Mouse (Mus musculus) hindbrain, embryonic 13.5 days (tissue): ENCODE results near the gene Mrtfb. TPM values are rescaled to one million over a fixed set of nuclear protein-coding genes. Genes with fewer than 3 reads are reported as not detected.

Experiments
- ATAC-seq: fragments of 200-750 bp; cut with Nextera tagmentation; 2 replicates; pipeline ENCODE4 v1.8.0; 2017; ENCODE audit warnings: moderate TSS enrichment; ENCODE audit not compliant: low FRiP score
- H3K27ac ChIP-seq: fragments of 300-500 bp; sonication (generic); 2 replicates; pipeline ENCODE4 v1.5.1; 2015; ENCODE audit warnings: inconsistent platforms, mild to moderate bottlenecking, moderate library complexity
- H3K27me3 ChIP-seq: fragments of 300-500 bp; sonication (generic); 2 replicates; pipeline ENCODE4 v1.6.1; 2015; ENCODE audit warnings: mild to moderate bottlenecking, inconsistent platforms
- H3K36me3 ChIP-seq: fragments of 300-500 bp; sonication (generic); 2 replicates; pipeline ENCODE4 v1.6.1; 2015; ENCODE audit warnings: mild to moderate bottlenecking, inconsistent platforms
- H3K4me1 ChIP-seq: fragments of 300-500 bp; sonication (generic); replicated peaks from 2 replicates; pipeline ENCODE4 v1.6.1; 2015; ENCODE audit warnings: inconsistent platforms
- H3K4me2 ChIP-seq: fragments of 300-500 bp; sonication (generic); 2 replicates; pipeline ENCODE4 v1.6.1; 2015; ENCODE audit warnings: inconsistent platforms, mild to moderate bottlenecking, moderate library complexity
- H3K4me3 ChIP-seq: fragments of 300-500 bp; sonication (generic); 2 replicates; pipeline ENCODE4 v1.5.1; 2015; ENCODE audit warnings: mild to moderate bottlenecking, inconsistent platforms
- H3K9ac ChIP-seq: fragments of 300-500 bp; sonication (generic); 2 replicates; pipeline ENCODE4 v1.6.1; 2015; ENCODE audit warnings: mild to moderate bottlenecking, inconsistent platforms
- H3K9me3 ChIP-seq: fragments of 300-500 bp; sonication (generic); 2 replicates; pipeline ENCODE4 v1.6.1; 2016; ENCODE audit warnings: inconsistent platforms
- WGBS: fragments of 180-500 bp; shearing (Covaris S2); methylation state at CpG from one replicate; pipeline ENCODE4 v1.1.7; 2015; 5-methylcytosine and 5-hydroxymethylcytosine counted together
- polyA plus RNA-seq: library from polyadenylated mRNA; unstranded; fragments of >200 nt; fragmentation: Nextera tagmentation; extraction: Ambion mirVana; gene quantifications from 2 replicates; pipeline ENCODE4 v1.2.1, GENCODE M21; 2015

Mrtfb gene
- polyA plus RNA-seq, 1 experiment from 2014 or later, result 10.7 TPM

- WGBS, result 67% methylated on average over 1 of the region's 1 CpGs
- no peak for ATAC-seq
Observed at GRCm38 (mm10) chr16:13297860-13298259, 41.6 kb downstream of the Mrtfb start.

GRCm38 (mm10) chr16:13298991-13299390 is 42.7 kb downstream of the Mrtfb start:
- Histone ChIP-seq H3K4me3 (no peak overlapping the region), H3K4me1 (no peaks in the 10 kb centered on the region), H3K9ac (no peak overlapping the region), H3K4me2 (no peak overlapping the region), H3K27me3 (no peaks in the 10 kb centered on the region), H3K27ac (no peak overlapping the region), H3K9me3 (no peaks in the 10 kb centered on the region), H3K36me3 (no peaks in the 10 kb centered on the region)
- WGBS, result 85% methylated on average over 2 of the region's 2 CpGs
- no peak for ATAC-seq

More at GRCm38 (mm10) chr16:13297860-13298259, 41.6 kb downstream of the Mrtfb start:
- Histone ChIP-seq H3K4me1 (no peaks in the 10 kb centered on the region), H3K27me3 (no peaks in the 10 kb centered on the region), H3K9ac (no peak overlapping the region), H3K27ac (no peak overlapping the region), H3K36me3 (no peaks in the 10 kb centered on the region), H3K4me3 (no peak overlapping the region), H3K9me3 (no peaks in the 10 kb centered on the region), H3K4me2 (no peak overlapping the region)

- no peaks in the 10 kb centered on the region for H3K4me1 ChIP-seq
- no peak overlapping the region for H3K9ac ChIP-seq
- no peaks in the 10 kb centered on the region for H3K36me3 ChIP-seq
- no peak for ATAC-seq
- no peak overlapping the region for H3K4me3 ChIP-seq
- 91% methylated on average over 3 of the region's 3 CpGs for WGBS
- no peak overlapping the region for H3K4me2 ChIP-seq
- H3K27ac ChIP-seq, result no peak overlapping the region
- H3K27me3 ChIP-seq, result no peaks in the 10 kb centered on the region
- no peaks in the 10 kb centered on the region for H3K9me3 ChIP-seq
Observed at GRCm38 (mm10) chr16:13306065-13306695, 49.9 kb downstream of the Mrtfb start.

- Histone ChIP-seq H3K27me3 (no peaks in the 10 kb centered on the region), H3K9me3 (no peaks in the 10 kb centered on the region), H3K36me3 (0 out of 2 replicates have a peak, but pooled peaks cover 4% of the 10 kb centered on the region), H3K4me2 (no peak overlapping the region), H3K27ac (no peak overlapping the region), H3K4me1 (no peaks in the 10 kb centered on the region), H3K4me3 (no peak overlapping the region), H3K9ac (no peak overlapping the region)
- no peak for ATAC-seq
- WGBS, result 74% methylated on average over 1 of the region's 1 CpGs
Observed at GRCm38 (mm10) chr16:13310096-13310683, 53.9 kb downstream of the Mrtfb start.

- Histone ChIP-seq H3K9me3 (no peaks in the 10 kb centered on the region), H3K4me3 (no peak overlapping the region), H3K36me3 (0 out of 2 replicates have a peak, but pooled peaks cover 4% of the 10 kb centered on the region), H3K4me1 (no peaks in the 10 kb centered on the region), H3K9ac (no peak overlapping the region), H3K27me3 (no peaks in the 10 kb centered on the region), H3K27ac (no peak overlapping the region), H3K4me2 (no peak overlapping the region)
- ATAC-seq, result no peak
- WGBS, result 77% methylated on average over 1 of the region's 1 CpGs
Observed at GRCm38 (mm10) chr16:13311374-13311773, 55.1 kb downstream of the Mrtfb start.

- Histone ChIP-seq H3K9me3 (no peaks in the 10 kb centered on the region), H3K27me3 (no peaks in the 10 kb centered on the region), H3K4me2 (no peak overlapping the region), H3K27ac (no peak overlapping the region), H3K36me3 (0 out of 2 replicates have a peak, but pooled peaks cover 4% of the 10 kb centered on the region), H3K4me1 (no peaks in the 10 kb centered on the region), H3K9ac (no peak overlapping the region), H3K4me3 (no peak overlapping the region)
- WGBS, result 90% methylated on average over 5 of the region's 5 CpGs
- ATAC-seq, result no peak
Observed at GRCm38 (mm10) chr16:13313096-13313719, 56.9 kb downstream of the Mrtfb start.

GRCm38 (mm10) chr16:13323751-13324150 is 67.5 kb downstream of the Mrtfb start:
- Histone ChIP-seq H3K9ac (no peak overlapping the region), H3K4me1 (0 out of 2 replicates have a peak, but pooled peaks cover 3% of the 10 kb centered on the region), H3K4me3 (no peak overlapping the region), H3K27me3 (no peaks in the 10 kb centered on the region), H3K27ac (no peak overlapping the region), H3K9me3 (no peaks in the 10 kb centered on the region), H3K36me3 (0 out of 2 replicates have a peak, but pooled peaks cover 14% of the 10 kb centered on the region), H3K4me2 (no peak overlapping the region)
- WGBS, result 43% methylated on average over 6 of the region's 6 CpGs
- no peak for ATAC-seq

- WGBS, result 98% methylated on average over 3 of the region's 3 CpGs
- 0 out of 2 replicates have a peak, but pooled peaks cover 14% of the 10 kb centered on the region for H3K36me3 ChIP-seq
- ATAC-seq, result no peak
- H3K4me2 ChIP-seq, result no peak overlapping the region
- H3K4me1 ChIP-seq, result peaks cover 13% of the 10 kb centered on the region
- no peaks in the 10 kb centered on the region for H3K27me3 ChIP-seq
- H3K27ac ChIP-seq, result no peak overlapping the region
- H3K4me3 ChIP-seq, result no peak overlapping the region
- no peaks in the 10 kb centered on the region for H3K9me3 ChIP-seq
- no peak overlapping the region for H3K9ac ChIP-seq
Observed at GRCm38 (mm10) chr16:13326622-13327021, 70.3 kb downstream of the Mrtfb start.

GRCm38 (mm10) chr16:13328646-13329045 is 72.4 kb downstream of the Mrtfb start:
- WGBS, result 90% methylated on average over 4 of the region's 4 CpGs
- ATAC-seq, result no peak
- H3K4me3 ChIP-seq, result no peak overlapping the region

GRCm38 (mm10) chr16:13329640-13330039 is 73.4 kb downstream of the Mrtfb start:
- WGBS, result 84% methylated on average over 3 of the region's 3 CpGs
- no peaks in the 10 kb centered on the region for H3K9me3 ChIP-seq
- 0 out of 2 replicates have a peak, but pooled peaks cover 14% of the 10 kb centered on the region for H3K36me3 ChIP-seq
- ATAC-seq, result no peak
- no peaks in the 10 kb centered on the region for H3K27me3 ChIP-seq
- no peak overlapping the region for H3K27ac ChIP-seq
- H3K4me3 ChIP-seq, result no peak overlapping the region
- H3K9ac ChIP-seq, result no peak overlapping the region
- H3K4me2 ChIP-seq, result no peak overlapping the region
- peaks cover 11% of the 10 kb centered on the region for H3K4me1 ChIP-seq

More at GRCm38 (mm10) chr16:13328646-13329045, 72.4 kb downstream of the Mrtfb start:
- Histone ChIP-seq H3K27me3 (no peaks in the 10 kb centered on the region), H3K9ac (no peak overlapping the region), H3K36me3 (0 out of 2 replicates have a peak, but pooled peaks cover 14% of the 10 kb centered on the region), H3K4me2 (no peak overlapping the region), H3K4me1 (peaks cover 11% of the 10 kb centered on the region), H3K27ac (no peak overlapping the region), H3K9me3 (no peaks in the 10 kb centered on the region)

- no peaks in the 10 kb centered on the region for H3K9me3 ChIP-seq
- no peaks in the 10 kb centered on the region for H3K27me3 ChIP-seq
- 71% methylated on average over 6 of the region's 6 CpGs for WGBS
- no peak for ATAC-seq
- no peak overlapping the region for H3K4me3 ChIP-seq
- no peak overlapping the region for H3K9ac ChIP-seq
- H3K4me2 ChIP-seq, result no peak overlapping the region
- peak overlapping the region; percentile 35; the same call in 1 of the 2 replicates for H3K27ac ChIP-seq
- H3K4me1 ChIP-seq, result peaks cover 11% of the 10 kb centered on the region
- 0 out of 2 replicates have a peak, but pooled peaks cover 14% of the 10 kb centered on the region for H3K36me3 ChIP-seq
Observed at GRCm38 (mm10) chr16:13330221-13330659, 74.0 kb downstream of the Mrtfb start.

GRCm38 (mm10) chr16:13331898-13332297 is 75.6 kb downstream of the Mrtfb start:
- H3K4me1 ChIP-seq, result peaks cover 11% of the 10 kb centered on the region
- H3K4me3 ChIP-seq, result no peak overlapping the region
- peak; percentile 78 for ATAC-seq
- H3K27me3 ChIP-seq, result no peaks in the 10 kb centered on the region
- H3K27ac ChIP-seq, result peak overlapping the region; percentile 66
- H3K4me2 ChIP-seq, result no peak overlapping the region
- WGBS, result 50% methylated on average over 3 of the region's 3 CpGs
- no peaks in the 10 kb centered on the region for H3K9me3 ChIP-seq
- H3K9ac ChIP-seq, result no peak overlapping the region
- H3K36me3 ChIP-seq, result 0 out of 2 replicates have a peak, but pooled peaks cover 7% of the 10 kb centered on the region
